Mouse (Mus musculus): ENCODE measurements around the gene Tmem262. TPM values are rescaled to one million over a fixed set of nuclear protein-coding genes. Genes with fewer than 3 reads are reported as not detected.

Tmem262 gene
- polyA plus RNA-seq (2014; fragmentation: Illumina TruSeq; extraction: RNeasy Lipid Tissue Mini Kit (QIAGEN cat#74804); ENCODE audit: low read depth, low replicate concordance) = not detected

GRCm38 (mm10) chr19:6079983-6080480, at the start of gene Tmem262:
TSS of gene Tmem262 (plus strand) at chr19:6080033.

GRCm38 (mm10) chr19:6046294-6047153, 33.3 kb upstream of the Tmem262 start, which contains the start of gene Syvn1:
TSS of gene Syvn1 (plus strand) at chr19:6046576.

GRCm38 (mm10) chr19:6057313-6058096, 22.3 kb upstream of the Tmem262 start, which contains the start of the genes Mrpl49 and Fau:
TSS of gene Mrpl49 (minus strand) at chr19:6057785.
TSS of gene Fau (plus strand) at chr19:6057844.

GRCm38 (mm10) chr19:6061021-6061533, 18.8 kb upstream of the Tmem262 start, which contains the start of gene Znhit2:
TSS of gene Znhit2 (plus strand) at chr19:6061192.

DNA sequence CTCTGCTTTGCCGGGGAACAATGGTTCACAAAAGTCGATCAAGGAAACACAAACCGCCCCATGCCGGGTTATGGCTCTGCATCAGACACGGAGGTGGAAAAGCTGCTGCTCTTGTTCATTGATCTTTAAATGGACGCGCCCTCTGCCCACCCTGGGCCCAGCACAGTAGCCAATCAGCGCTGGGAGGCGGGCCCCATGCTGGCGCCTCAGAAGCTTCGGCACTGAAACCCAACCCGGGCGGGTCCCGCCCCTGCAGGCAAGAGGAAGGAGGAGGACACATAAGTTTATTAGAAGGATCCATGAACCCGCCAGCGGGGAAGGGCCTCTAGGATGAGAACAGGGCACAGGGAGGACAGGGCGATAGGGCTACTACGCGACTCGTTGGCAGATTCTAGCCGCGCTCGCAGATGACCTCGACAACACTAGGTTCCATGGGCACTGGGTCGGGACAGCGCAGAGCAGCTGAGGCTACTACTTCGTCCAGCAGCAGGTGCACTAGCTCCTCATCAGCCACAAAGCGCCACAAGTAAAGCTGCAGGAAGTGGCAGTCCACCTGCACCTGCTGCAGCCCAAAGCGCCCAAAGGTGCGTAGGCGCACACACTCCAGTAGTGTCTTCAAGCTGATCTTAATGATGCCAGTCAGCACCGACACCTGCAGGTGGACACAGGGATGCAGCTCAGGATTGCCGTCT, 12.0 kb upstream of the Tmem262 start, which contains the start of gene Tm7sf2:
Gene Tm7sf2, minus strand, starts transcription at position 650 of the 692 bp plus-strand sequence.

DNA sequence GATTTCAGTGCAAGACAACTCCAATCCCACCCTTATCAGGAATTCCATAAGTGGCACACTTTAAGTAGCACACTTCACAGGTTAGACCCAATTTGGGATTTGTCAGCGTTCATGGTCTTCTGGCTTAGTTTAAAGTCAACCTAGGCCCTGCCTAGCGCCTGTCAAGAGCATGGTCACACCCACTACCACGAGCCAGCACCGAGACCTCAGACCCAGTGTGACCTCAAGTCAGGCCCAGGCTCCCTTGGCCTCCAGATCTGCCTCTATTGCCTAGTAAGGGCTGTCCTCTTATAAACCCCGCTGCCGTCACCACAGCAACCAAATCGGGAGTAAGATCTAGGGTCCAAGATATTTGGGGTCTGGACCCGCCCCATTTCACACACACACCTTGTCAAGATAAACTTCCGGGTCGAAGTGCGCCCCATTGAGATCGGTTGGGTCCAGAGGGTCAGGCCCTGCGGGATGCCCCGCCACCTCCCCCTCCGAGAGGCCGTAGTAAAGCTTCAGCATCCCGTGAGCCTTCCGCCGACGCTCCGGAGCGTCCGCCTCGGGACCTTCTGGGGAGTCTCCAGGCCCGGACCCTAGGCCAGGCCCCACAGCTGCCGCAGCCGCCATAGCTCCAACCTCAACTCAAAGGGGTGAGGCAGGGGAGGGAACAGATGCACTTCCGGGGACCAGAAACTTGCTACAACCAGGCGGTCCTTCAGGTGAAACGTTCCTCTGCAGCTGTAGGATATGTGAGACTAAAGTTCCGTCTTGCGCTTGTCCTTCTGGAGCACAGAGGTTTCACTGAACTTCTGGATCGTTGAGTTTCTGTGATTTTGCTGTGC, 3.1 kb upstream of the Tmem262 start, which contains the start of gene Vps51:
Gene Vps51, minus strand, starts transcription at position 668 of the 830 bp plus-strand sequence.

GRCm38 (mm10) chr19:6082156-6082555, 2.3 kb downstream of the Tmem262 start, which contains the start of gene Gm28374:
TSS of gene Gm28374 (minus strand) at chr19:6082256.

DNA sequence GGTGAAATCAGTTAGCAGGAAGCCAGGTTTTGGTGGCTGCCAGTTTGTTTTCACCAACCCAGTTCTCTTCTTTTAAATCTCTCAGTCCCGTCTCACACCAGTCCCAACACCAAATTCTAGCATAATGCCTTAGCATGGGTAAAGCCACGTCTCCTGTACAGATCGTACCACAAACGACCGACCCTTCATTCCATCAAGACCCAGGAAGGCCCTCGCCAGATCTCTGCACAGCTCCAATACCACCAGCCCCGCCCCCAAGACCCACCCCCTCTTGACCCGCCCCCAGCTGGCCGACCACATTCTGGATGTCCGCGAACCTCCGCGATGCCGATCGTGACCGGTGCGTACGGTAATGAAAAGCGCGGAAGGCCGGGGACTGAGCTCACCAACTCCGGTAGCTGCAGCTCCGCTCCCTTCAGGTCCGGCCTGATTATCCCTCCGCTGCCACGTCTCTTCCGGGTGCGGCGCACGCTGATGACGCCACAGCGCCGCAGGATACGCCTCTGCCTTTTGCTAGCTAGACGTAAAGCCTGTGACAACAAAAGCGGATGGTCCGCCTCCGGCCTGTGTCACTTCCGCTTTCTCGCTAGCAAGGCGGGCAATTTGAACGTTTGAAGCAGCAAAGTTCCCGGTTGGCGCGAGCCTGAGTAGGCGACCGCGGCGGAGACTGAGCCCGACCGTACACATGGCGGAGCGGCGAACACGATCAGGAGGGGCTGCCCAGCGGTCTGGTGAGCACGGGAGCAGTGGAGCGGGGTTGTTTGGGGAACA, 4.8 kb downstream of the Tmem262 start, which contains the start of the genes Zfpl1 and Cdca5:
Gene Zfpl1, minus strand, starts transcription at position 479 of the 771 bp plus-strand sequence.
Gene Cdca5, plus strand, starts transcription at position 506 of the 771 bp plus-strand sequence.

DNA sequence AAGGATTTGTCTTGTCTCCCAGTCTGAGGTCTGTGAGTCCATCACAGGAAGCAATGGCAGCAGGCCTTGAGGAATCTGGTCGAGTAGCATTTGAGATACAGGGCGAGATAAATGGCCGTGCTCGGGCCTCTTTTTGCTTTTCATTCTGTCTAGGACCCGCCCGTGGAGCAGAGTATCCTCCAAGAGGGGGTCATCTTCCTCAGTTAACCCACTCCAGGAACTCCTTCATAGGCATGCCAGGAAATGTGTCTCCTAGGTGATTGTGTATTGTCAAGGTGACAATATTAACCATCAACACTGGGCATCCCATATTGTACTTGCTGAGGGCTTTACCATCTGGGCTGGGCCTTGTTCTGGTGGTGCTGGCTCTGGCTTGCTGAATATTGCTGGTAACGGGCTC, 14.3 kb downstream of the Tmem262 start, which contains the start of gene AC131692.1:
Gene AC131692.1, plus strand, starts transcription at position 301 of the 400 bp plus-strand sequence.

GRCm38 (mm10) chr19:6105586-6105985, 25.8 kb downstream of the Tmem262 start, which contains the start of gene Naaladl1:
TSS of gene Naaladl1 (plus strand) at chr19:6105782.

GRCm38 (mm10) chr19:6117986-6118676, 38.3 kb downstream of the Tmem262 start, which contains the start of gene Sac3d1:
TSS of gene Sac3d1 (minus strand) at chr19:6118650.

DNA sequence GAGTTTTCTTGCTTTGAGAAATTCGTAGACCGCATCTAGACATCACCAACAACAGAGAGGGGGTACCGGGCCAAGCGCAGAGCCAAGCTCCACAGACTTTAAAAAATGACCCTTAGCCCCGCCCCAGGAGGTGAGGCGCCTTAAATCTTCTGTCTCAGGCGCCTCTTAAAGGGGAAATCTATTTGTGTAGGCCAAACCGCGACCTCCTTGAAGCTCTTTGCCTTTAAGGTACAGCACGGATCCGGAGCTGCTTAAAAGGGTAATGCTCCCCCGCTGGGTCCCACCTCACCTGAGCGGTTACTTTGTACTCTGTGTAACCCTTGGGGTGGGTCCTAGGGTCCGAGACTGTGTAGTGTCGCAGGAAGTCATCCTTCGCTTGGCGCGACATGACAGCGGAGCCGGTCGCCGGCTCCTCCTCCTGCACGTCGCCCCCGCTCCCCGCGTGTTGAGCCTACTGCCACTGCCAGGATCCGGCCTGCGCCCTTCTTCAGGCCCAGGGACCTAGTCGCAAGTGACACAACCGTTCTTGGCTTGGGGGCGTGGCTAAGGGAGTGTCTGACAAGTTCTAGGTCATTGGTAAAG, 48.0 kb downstream of the Tmem262 start, which contains the start of gene Snx15:
Gene Snx15, minus strand, starts transcription at position 545 of the 582 bp plus-strand sequence.

Other genes with a start within 250 kb of the Tmem262 start
- gene Frmd8, start 204.8 kb upstream of the Tmem262 start, polyA plus RNA-seq (2014; fragmentation: Illumina TruSeq; extraction: RNeasy Lipid Tissue Mini Kit (QIAGEN cat#74804); ENCODE audit: low read depth, low replicate concordance) = 4.3 TPM
- 1.0 TPM for gene Slc25a45, start 202.2 kb upstream of the Tmem262 start, polyA plus RNA-seq (2014; fragmentation: Illumina TruSeq; extraction: RNeasy Lipid Tissue Mini Kit (QIAGEN cat#74804); ENCODE audit: low read depth, low replicate concordance)
- 0.19 TPM for gene Tigd3, start 185.9 kb upstream of the Tmem262 start, polyA plus RNA-seq (2014; fragmentation: Illumina TruSeq; extraction: RNeasy Lipid Tissue Mini Kit (QIAGEN cat#74804); ENCODE audit: low read depth, low replicate concordance)
- 12.7 TPM for gene Dpf2, start 167.0 kb upstream of the Tmem262 start, polyA plus RNA-seq (2014; fragmentation: Illumina TruSeq; extraction: RNeasy Lipid Tissue Mini Kit (QIAGEN cat#74804); ENCODE audit: low read depth, low replicate concordance)
- 0.79 TPM for gene Cdc42ep2, start 155.2 kb upstream of the Tmem262 start, polyA plus RNA-seq (2014; fragmentation: Illumina TruSeq; extraction: RNeasy Lipid Tissue Mini Kit (QIAGEN cat#74804); ENCODE audit: low read depth, low replicate concordance)
- gene Pola2, start 115.8 kb upstream of the Tmem262 start, polyA plus RNA-seq (2014; fragmentation: Illumina TruSeq; extraction: RNeasy Lipid Tissue Mini Kit (QIAGEN cat#74804); ENCODE audit: low read depth, low replicate concordance) = 3.3 TPM
- gene Slc22a20, start 93.9 kb upstream of the Tmem262 start, polyA plus RNA-seq (2014; fragmentation: Illumina TruSeq; extraction: RNeasy Lipid Tissue Mini Kit (QIAGEN cat#74804); ENCODE audit: low read depth, low replicate concordance) = not detected
- gene Capn1, start 64.1 kb upstream of the Tmem262 start, polyA plus RNA-seq (2014; fragmentation: Illumina TruSeq; extraction: RNeasy Lipid Tissue Mini Kit (QIAGEN cat#74804); ENCODE audit: low read depth, low replicate concordance) = 2.7 TPM
- 1.1 TPM for gene Syvn1, start 33.5 kb upstream of the Tmem262 start, polyA plus RNA-seq (2014; fragmentation: Illumina TruSeq; extraction: RNeasy Lipid Tissue Mini Kit (QIAGEN cat#74804); ENCODE audit: low read depth, low replicate concordance)
- 24.2 TPM for gene Mrpl49, start 22.2 kb upstream of the Tmem262 start, polyA plus RNA-seq (2014; fragmentation: Illumina TruSeq; extraction: RNeasy Lipid Tissue Mini Kit (QIAGEN cat#74804); ENCODE audit: low read depth, low replicate concordance)
- 18.5 TPM for gene Fau, start 22.2 kb upstream of the Tmem262 start, polyA plus RNA-seq (2014; fragmentation: Illumina TruSeq; extraction: RNeasy Lipid Tissue Mini Kit (QIAGEN cat#74804); ENCODE audit: low read depth, low replicate concordance)
- not detected for gene Znhit2, start 18.8 kb upstream of the Tmem262 start, polyA plus RNA-seq (2014; fragmentation: Illumina TruSeq; extraction: RNeasy Lipid Tissue Mini Kit (QIAGEN cat#74804); ENCODE audit: low read depth, low replicate concordance)
- gene Tm7sf2, start 11.7 kb upstream of the Tmem262 start, polyA plus RNA-seq (2014; fragmentation: Illumina TruSeq; extraction: RNeasy Lipid Tissue Mini Kit (QIAGEN cat#74804); ENCODE audit: low read depth, low replicate concordance) = 3.7 TPM
- 13.1 TPM for gene Vps51, start 2.8 kb upstream of the Tmem262 start, polyA plus RNA-seq (2014; fragmentation: Illumina TruSeq; extraction: RNeasy Lipid Tissue Mini Kit (QIAGEN cat#74804); ENCODE audit: low read depth, low replicate concordance)
- gene Gm28374, start 2.2 kb downstream of the Tmem262 start, polyA plus RNA-seq (2014; fragmentation: Illumina TruSeq; extraction: RNeasy Lipid Tissue Mini Kit (QIAGEN cat#74804); ENCODE audit: low read depth, low replicate concordance) = not detected
- 0.69 TPM for gene Zfpl1, start 4.9 kb downstream of the Tmem262 start, polyA plus RNA-seq (2014; fragmentation: Illumina TruSeq; extraction: RNeasy Lipid Tissue Mini Kit (QIAGEN cat#74804); ENCODE audit: low read depth, low replicate concordance)
- 3.0 TPM for gene Cdca5, start 5.0 kb downstream of the Tmem262 start, polyA plus RNA-seq (2014; fragmentation: Illumina TruSeq; extraction: RNeasy Lipid Tissue Mini Kit (QIAGEN cat#74804); ENCODE audit: low read depth, low replicate concordance)
- not detected for gene AC131692.1, start 14.4 kb downstream of the Tmem262 start, polyA plus RNA-seq (2014; fragmentation: Illumina TruSeq; extraction: RNeasy Lipid Tissue Mini Kit (QIAGEN cat#74804); ENCODE audit: low read depth, low replicate concordance)
- 1.5 TPM for gene Naaladl1, start 25.7 kb downstream of the Tmem262 start, polyA plus RNA-seq (2014; fragmentation: Illumina TruSeq; extraction: RNeasy Lipid Tissue Mini Kit (QIAGEN cat#74804); ENCODE audit: low read depth, low replicate concordance)
- 0.82 TPM for gene Sac3d1, start 38.6 kb downstream of the Tmem262 start, polyA plus RNA-seq (2014; fragmentation: Illumina TruSeq; extraction: RNeasy Lipid Tissue Mini Kit (QIAGEN cat#74804); ENCODE audit: low read depth, low replicate concordance)
- gene Snx15, start 48.3 kb downstream of the Tmem262 start, polyA plus RNA-seq (2014; fragmentation: Illumina TruSeq; extraction: RNeasy Lipid Tissue Mini Kit (QIAGEN cat#74804); ENCODE audit: low read depth, low replicate concordance) = 6.2 TPM
- gene Batf2, start 61.0 kb downstream of the Tmem262 start, polyA plus RNA-seq (2014; fragmentation: Illumina TruSeq; extraction: RNeasy Lipid Tissue Mini Kit (QIAGEN cat#74804); ENCODE audit: low read depth, low replicate concordance) = 1.2 TPM
- gene Arl2, start 61.5 kb downstream of the Tmem262 start, polyA plus RNA-seq (2014; fragmentation: Illumina TruSeq; extraction: RNeasy Lipid Tissue Mini Kit (QIAGEN cat#74804); ENCODE audit: low read depth, low replicate concordance) = 3.0 TPM
- not detected for gene Majin, start 104.4 kb downstream of the Tmem262 start, polyA plus RNA-seq (2014; fragmentation: Illumina TruSeq; extraction: RNeasy Lipid Tissue Mini Kit (QIAGEN cat#74804); ENCODE audit: low read depth, low replicate concordance)
- gene Gpha2, start 146.3 kb downstream of the Tmem262 start, polyA plus RNA-seq (2014; fragmentation: Illumina TruSeq; extraction: RNeasy Lipid Tissue Mini Kit (QIAGEN cat#74804); ENCODE audit: low read depth, low replicate concordance) = not detected
- 0.50 TPM for gene Ppp2r5b, start 155.8 kb downstream of the Tmem262 start, polyA plus RNA-seq (2014; fragmentation: Illumina TruSeq; extraction: RNeasy Lipid Tissue Mini Kit (QIAGEN cat#74804); ENCODE audit: low read depth, low replicate concordance)
- gene Atg2a, start 161.6 kb downstream of the Tmem262 start, polyA plus RNA-seq (2014; fragmentation: Illumina TruSeq; extraction: RNeasy Lipid Tissue Mini Kit (QIAGEN cat#74804); ENCODE audit: low read depth, low replicate concordance) = 0.32 TPM
- gene Ehd1, start 196.7 kb downstream of the Tmem262 start, polyA plus RNA-seq (2014; fragmentation: Illumina TruSeq; extraction: RNeasy Lipid Tissue Mini Kit (QIAGEN cat#74804); ENCODE audit: low read depth, low replicate concordance) = 8.5 TPM
- 7.5 TPM for gene Cdc42bpg, start 226.4 kb downstream of the Tmem262 start, polyA plus RNA-seq (2014; fragmentation: Illumina TruSeq; extraction: RNeasy Lipid Tissue Mini Kit (QIAGEN cat#74804); ENCODE audit: low read depth, low replicate concordance)